Comparison of ENCODE assay signal across 15 mouse cellular contexts in the genomic region with DNA sequence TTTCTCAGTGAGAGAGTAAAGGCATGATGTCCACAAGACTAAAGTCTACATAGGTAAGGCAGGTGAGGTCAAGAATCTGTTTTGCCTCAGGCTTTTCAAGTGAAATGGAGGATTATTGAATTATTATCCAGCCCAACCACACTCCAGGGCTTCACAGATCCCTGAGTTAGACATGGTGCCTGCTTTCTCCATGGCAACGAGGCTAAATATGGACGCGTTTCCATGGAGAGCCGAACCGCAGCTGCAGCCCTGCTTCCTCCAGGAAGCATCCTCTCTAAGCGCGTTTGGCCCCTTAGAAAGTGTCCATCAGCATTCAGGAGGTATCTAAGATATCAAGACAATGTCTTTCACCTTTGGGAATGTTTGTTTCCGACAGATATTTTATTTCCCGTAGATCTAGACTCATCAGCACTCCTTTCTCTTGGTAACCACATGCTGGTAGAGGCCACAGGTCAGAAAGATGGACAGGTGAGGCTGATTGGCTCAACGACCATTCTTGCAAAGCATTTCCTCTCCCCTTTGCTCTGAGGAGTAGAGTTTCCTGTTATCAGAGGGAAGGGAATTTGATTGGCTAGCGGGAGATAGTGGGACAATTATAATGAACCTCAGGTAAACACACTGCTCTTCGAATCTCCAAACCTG. TPM values are rescaled to one million over a fixed set of nuclear protein-coding genes. Genes with fewer than 3 reads are reported as not detected.
DNase-seq lines count a peak whose midpoint lies in the region; ATAC-seq and TF ChIP-seq lines count a peak whose summit lies in the region.
"Had no signal": no experiment of that assay in that cellular context is flagged by ENCODE, and none has a peak within 500 bp of the region (broad histone marks: within the 10 kb centered on the region; RNA-seq: fewer than 3 reads in every experiment).

No protein-coding gene starts in this region.

- H3K27me3 ChIP-seq in neural tube, embryonic 12.5 days (replicated peaks) = peaks cover 3% of the 10 kb centered on the region; the same call in 1 of the 2 replicates

- H3K27ac ChIP-seq in neural tube, embryonic 12.5 days = no peak overlapping the region
- H3K27ac ChIP-seq: embryonic facial prominence, embryonic 15.5 days; heart, embryonic 10.5 days; limb, embryonic 12.5 days; neural tube, embryonic 13.5 days had no signal

- TF ChIP-seq CTCF in brain, embryonic 14.5 days (IDR thresholded peaks at IDR 0.05; ENCODE audit: borderline replicate concordance, extremely low read depth, insufficient read depth, insufficient read length) = no peak

- H3K9ac ChIP-seq in neural tube, embryonic 12.5 days = no peak overlapping the region
- H3K9ac ChIP-seq: embryonic facial prominence, embryonic 15.5 days; limb, embryonic 12.5 days; neural tube, embryonic 13.5 days had no signal

- no peak overlapping the region for H3K4me3 ChIP-seq in neural tube, embryonic 12.5 days
- H3K4me3 ChIP-seq: embryonic facial prominence, embryonic 15.5 days; heart, embryonic 10.5 days; limb, embryonic 12.5 days; neural tube, embryonic 13.5 days had no signal

- H3K36me3 ChIP-seq in neural tube, embryonic 12.5 days = no peaks in the 10 kb centered on the region
- H3K36me3 ChIP-seq: embryonic facial prominence, embryonic 15.5 days; heart, embryonic 10.5 days; limb, embryonic 12.5 days had no signal

- no peak for TF ChIP-seq POLR2A in brain, embryonic 14.5 days (IDR thresholded peaks at IDR 0.05; ENCODE audit: borderline replicate concordance, extremely low read depth, insufficient read depth, insufficient read length, poor library complexity, severe bottlenecking)

- ATAC-seq in neural tube, embryonic 12.5 days (ENCODE audit: low FRiP score, low read depth) = peak; percentile 76; the same call in 1 of the 2 replicates
- ATAC-seq in monocyte, adult 5-6 weeks (replicated peaks; ENCODE audit: insufficient number of reproducible peaks, low FRiP score, low TSS enrichment, poor library complexity, severe bottlenecking) = no peak
- ATAC-seq: lung, postnatal 0 days had no signal

- DNase-seq in brain, embryonic 14.5 days (ENCODE audit: low read depth) = peak; percentile 70
- DNase-seq in embryo, embryonic 11 days = peak; percentile 54
- peak; percentile 9 to 11 for DNase-seq in layer of hippocampus, postnatal 36 days
- no peak for DNase-seq in heart, adult 18-20 months
- no peak for DNase-seq in urinary bladder, postnatal 36 days (ENCODE audit: low spot score in 2 of 2)
- DNase-seq in heart, adult 9 months (ENCODE audit: low spot score in 2 of 2) = no peak
- DNase-seq: kidney, adult 18-20 months had no signal

- no peaks in the 10 kb centered on the region; the same call in 1 of the 2 replicates for H3K4me1 ChIP-seq in neural tube, embryonic 12.5 days
- H3K4me1 ChIP-seq: embryonic facial prominence, embryonic 15.5 days; heart, embryonic 10.5 days had no signal

- no peak overlapping the region for H3K4me2 ChIP-seq in neural tube, embryonic 12.5 days (replicated peaks)
- H3K4me2 ChIP-seq: embryonic facial prominence, embryonic 15.5 days; limb, embryonic 12.5 days; neural tube, embryonic 13.5 days had no signal

- H3K9me3 ChIP-seq in neural tube, embryonic 12.5 days = no peaks in the 10 kb centered on the region
- H3K9me3 ChIP-seq: embryonic facial prominence, embryonic 15.5 days; heart, embryonic 10.5 days; limb, embryonic 12.5 days; neural tube, embryonic 13.5 days had no signal

- WGBS in neural tube, embryonic 12.5 days = 55% methylated on average over 12 of the region's 12 CpGs

RNA-seq across cellular contexts. Expression of gene Rai2, which starts 59.6 kb away (rescaled TPM):
- 15.8 and 19.1 TPM in 2 replicates for polyA plus RNA-seq in brain, embryonic 14.5 days (2012; rRNA removed)
- 10 to 100 TPM in 1 of 2 experiments, 1 to 10 TPM in 1; 9.3 to 10.8 TPM for total RNA-seq in layer of hippocampus, postnatal 36 days (2021)
- 12.3 and 15.9 TPM in 2 replicates for polyA plus RNA-seq in neural tube, embryonic 12.5 days (2016; fragmentation: Nextera tagmentation; extraction: Ambion mirVana)
- total RNA-seq in heart, adult 18-20 months (2021) = 10 to 100 TPM; 39.7 to 43.1 TPM
- not detected in 3 replicates for total RNA-seq in monocyte, adult 5-6 weeks (2017)
- total RNA-seq: MEL had no signal

Comparison
In these comparisons a context has a peak if more than half of its experiments do, and no peak if none do; other contexts are left out.
1. DNase-seq: peak in brain, embryonic 14.5 days (single experiment), embryo, embryonic 11 days (single experiment) and layer of hippocampus, postnatal 36 days (2 of 2); none in heart, adult 18-20 months (0 of 2), urinary bladder, postnatal 36 days (0 of 2) and heart, adult 9 months (0 of 2).
2. RNA of gene Rai2, which starts 59.6 kb away (total RNA-seq): 39.7 to 43.1 TPM in heart, adult 18-20 months and 9.3 to 10.8 TPM in layer of hippocampus, postnatal 36 days; not detected in monocyte, adult 5-6 weeks; every median in the first group is over 10 times any median in the second.